Mouse (Mus musculus): ENCODE results near the gene Epas1.

Gene Epas1

DNA sequence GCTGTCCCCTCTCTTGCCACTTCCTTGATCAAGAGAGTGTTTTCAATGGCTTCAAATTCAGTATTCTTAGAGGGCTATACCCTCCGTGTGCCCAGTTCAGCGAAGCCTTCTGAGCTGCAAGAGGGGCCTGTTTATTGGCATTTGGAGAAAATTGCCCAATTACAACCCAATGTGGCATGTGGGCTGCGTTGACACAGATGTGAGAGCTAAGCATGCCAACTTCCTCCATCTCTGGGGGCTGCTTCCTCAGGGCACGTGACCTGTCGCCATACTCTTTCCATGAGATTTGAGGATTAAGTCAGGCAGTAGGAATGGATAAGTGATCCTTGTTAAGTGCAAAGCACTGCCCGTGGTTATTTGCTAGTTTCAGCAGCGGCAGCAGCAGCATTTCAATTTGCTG, 34.3 kb downstream of the Epas1 start:
- no peak for DNase-seq (ENCODE audit: low spot score in 2 of 2)

DNA sequence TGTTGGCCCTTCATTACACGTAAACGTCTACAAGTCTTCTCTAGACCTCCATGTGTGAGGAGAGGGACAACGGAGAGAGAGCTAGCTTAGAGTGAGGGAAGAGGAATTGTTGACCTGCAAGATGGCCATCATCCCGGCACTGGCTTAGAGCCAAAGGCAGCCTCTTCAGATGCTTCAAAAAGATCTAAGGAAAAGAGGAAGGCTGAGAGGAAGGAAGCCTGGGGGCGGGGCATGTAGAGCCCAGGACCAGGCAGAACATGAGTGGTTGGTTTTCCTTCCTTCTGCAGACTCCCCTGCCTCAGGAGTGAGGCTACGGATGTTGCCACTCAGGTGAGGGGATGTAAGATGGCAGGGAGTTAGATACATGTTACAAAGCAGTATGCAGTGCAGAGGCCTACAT, 34.8 kb downstream of the Epas1 start:
- no peak for DNase-seq (ENCODE audit: low spot score in 2 of 2)

DNA sequence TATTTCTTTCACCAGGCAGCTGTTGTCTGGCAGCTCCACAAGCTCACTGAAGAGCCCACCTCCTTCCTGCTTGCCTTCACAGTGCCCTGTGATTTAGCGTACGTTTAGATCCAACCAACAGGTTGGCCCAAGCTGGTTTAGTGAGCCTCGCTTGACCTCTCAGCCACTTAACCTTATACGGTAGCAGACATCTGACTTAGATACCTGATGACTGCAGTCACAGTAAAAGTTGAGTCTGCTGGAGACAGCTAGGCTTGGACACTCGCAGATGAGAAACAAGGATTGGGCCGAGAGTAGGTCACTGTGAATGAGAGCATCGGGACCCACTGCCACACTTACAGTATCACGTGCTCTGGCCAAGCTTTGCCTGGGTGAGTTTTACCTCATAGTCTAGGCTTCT, 38.4 kb downstream of the Epas1 start:
- DNase-seq (ENCODE audit: low spot score in 2 of 2) = no peak

DNA sequence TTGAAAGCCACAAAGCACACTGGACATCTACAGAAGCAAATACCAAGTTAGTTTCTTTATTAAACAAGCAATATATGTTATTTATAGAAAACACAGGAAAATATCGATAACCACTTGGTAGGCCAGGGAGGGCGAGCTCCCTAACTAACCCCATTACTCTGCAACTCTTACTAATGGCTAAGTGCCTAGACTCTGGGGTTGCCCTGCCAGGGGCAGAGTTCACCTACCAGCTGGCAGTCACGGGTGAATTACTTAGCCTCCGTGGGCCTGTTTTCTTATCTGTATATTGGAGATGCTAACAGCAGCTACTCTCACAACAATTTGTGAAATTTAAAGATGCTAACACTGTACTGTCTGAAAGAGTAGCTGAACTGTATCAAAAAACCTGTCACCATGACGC, 42.3 kb downstream of the Epas1 start:
- DNase-seq (ENCODE audit: low spot score in 2 of 2) = no peak

DNA sequence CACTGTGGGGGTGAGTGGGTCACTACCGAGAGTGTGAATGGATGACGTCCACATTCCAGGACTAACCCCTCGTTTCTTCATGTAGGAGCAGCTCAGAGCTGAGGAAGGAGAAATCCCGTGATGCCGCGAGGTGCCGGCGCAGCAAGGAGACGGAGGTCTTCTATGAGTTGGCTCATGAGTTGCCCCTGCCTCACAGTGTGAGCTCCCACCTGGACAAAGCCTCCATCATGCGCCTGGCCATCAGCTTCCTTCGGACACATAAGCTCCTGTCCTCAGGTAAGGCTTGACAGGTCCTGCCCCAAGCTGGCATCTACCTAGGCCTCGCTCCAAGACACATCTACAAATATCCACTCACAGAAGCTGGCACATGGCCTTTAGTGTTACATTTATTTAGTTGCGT, 43.5 kb downstream of the Epas1 start:
- DNase-seq (ENCODE audit: low spot score in 2 of 2) = no peak

GRCm38 (mm10) chr17:86798460-86798859, 45.0 kb downstream of the Epas1 start:
- DNase-seq (ENCODE audit: low spot score in 2 of 2) = no peak

- DNase-seq (ENCODE audit: low spot score in 2 of 2) = no peak
Observed at GRCm38 (mm10) chr17:86798951-86799350, 45.5 kb downstream of the Epas1 start.

GRCm38 (mm10) chr17:86800535-86800934, 47.0 kb downstream of the Epas1 start:
- no peak for DNase-seq (ENCODE audit: low spot score in 2 of 2)

DNA sequence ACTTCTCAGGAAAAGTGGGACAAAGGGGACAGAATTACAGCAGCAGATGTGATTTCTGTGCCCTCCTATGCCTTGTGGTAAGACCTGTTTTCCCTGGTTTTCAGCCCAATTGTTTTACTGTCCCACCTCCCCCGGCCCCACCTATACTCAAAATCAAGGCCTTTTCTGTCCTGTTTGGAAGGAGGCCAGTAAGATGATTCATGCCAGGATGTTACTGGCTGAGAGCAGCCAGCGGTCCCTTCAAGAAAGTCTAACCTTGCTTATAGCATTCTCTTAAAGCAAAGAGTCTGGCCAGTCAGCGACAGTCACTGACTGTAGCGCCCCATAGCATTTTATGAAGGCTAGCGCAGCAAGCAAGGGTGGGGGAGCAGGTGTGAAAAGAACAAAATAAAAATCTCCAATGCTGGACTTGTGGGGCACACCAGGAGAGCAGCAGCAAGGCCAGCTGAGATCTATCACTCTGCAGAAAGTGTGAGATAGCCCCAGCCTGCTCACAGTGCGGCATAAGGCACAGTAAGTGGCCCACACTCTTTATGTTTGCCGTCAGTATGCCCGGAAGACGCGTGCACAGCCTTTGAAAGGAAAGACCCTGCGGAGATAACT, 47.8 kb downstream of the Epas1 start:
- DNase-seq (ENCODE audit: low spot score in 2 of 2) = no peak

GRCm38 (mm10) chr17:86801876-86802275, 48.4 kb downstream of the Epas1 start:
- no peak for DNase-seq (ENCODE audit: low spot score in 2 of 2)

DNA sequence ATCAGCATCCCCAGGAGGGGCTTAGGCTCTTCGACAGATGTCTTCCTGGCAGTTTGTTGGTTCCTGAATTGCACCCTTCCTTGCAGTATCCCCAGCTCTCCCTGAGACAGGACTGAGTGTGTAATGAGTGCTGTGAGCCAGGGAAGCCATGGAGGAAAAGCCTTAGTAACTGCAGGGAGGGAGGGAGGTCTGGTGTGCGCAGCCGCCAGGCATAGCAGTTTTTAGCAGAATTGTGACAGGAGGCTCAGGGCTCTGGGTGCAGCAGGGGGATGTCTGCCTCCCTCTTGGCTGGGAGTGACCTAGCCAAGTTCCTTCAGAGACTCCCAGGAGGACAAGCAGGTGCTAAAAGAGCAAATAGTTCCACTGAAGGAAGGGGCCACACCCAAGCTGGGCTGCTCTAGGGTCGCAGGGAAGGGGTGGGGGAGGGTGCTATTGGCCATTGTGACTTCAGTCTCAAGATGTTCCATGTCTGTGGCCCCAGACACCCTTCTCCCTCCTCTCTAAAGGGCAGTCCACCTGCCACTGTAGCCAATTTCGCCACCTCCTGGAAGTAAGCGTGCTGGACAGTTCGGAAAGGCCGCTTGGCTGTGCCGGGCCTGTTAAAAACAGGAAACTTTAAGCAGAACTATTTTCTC, 49.0 kb downstream of the Epas1 start:
- DNase-seq (ENCODE audit: low spot score in 2 of 2) = no peak

GRCm38 (mm10) chr17:86803147-86803546, 49.6 kb downstream of the Epas1 start:
- no peak for DNase-seq (ENCODE audit: low spot score in 2 of 2)

- no peak for DNase-seq (ENCODE audit: low spot score in 2 of 2)
Observed at GRCm38 (mm10) chr17:86803653-86804052, 50.2 kb downstream of the Epas1 start.

- no peak for DNase-seq (ENCODE audit: low spot score in 2 of 2)
Observed at GRCm38 (mm10) chr17:86812029-86812428, 58.5 kb downstream of the Epas1 start.

- DNase-seq (ENCODE audit: low spot score in 2 of 2) = no peak
Observed at GRCm38 (mm10) chr17:86814320-86814719, 60.8 kb downstream of the Epas1 start.

DNA sequence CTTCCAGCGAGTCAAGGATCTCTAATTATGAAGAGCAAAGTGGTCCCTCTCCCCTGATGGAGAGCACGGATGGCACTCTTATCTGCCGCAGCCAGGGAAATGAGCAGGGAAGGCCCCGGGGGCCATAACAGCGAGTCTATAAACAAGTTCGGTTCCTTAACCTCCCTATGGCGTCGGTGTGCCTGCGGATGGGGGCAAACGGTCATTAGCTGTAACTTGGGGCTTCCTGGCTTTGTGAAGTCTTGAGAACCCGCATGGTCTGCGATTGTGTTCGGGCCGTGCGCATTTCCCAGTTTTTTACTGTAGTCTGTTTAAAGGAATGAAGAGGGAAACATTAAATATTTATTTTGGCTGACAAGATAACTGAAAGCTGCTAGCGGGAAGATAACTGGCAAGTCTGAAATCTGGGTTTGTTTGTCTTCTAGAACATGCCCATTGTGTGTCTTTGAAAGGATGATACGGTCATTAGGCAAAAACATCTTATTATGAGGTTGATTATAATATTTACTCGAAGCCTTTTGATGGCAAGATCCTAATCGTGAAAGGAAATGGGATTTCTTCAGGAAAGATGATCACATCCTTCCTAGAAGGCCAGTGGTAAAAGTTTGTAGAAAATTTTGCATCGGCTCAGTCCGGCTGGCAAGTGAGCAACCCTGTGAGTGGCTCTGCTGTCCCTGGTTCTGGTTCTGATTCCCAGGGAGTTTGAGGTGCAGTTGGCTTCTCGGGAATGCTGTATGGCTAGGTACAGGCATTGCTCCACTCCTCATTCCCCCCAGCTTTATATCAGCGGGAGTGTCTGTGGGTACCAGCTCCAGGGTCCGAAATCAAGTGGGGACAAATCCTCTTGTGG, 61.7 kb downstream of the Epas1 start:
- no peak for DNase-seq (ENCODE audit: low spot score in 2 of 2)

DNA sequence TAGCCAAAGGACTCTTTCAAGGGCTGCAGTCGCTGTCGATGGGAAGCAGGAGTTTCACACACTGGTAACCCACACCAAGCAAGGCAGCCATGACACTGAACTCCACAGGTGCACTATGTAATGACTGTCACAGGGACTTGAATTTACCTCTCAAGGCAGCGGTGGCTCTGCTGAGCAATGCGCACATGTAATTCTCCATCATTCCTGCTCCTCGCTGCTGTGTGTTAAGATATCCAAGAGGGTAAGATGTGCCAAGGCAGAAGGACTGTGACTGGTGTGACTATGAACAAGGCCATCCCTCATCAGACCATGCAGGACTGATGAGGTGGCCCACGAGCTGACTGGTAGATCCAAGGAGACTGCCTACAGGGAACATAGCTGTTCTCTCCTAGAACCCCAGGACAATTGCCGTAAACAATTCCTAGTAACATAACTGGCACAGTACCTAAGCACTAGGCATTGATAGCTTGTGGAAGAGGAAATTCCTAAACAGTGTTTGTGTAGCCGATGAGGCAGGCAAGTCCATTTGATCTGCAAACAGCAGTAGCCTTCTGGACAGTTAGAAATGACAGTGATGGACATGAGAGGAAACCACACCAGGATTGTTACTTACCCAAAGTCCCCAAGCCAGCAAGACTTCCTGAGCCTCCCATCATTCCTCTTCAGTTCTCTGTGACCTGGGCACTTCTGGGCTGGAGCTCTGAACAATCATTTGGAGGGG, 68.7 kb downstream of the Epas1 start:
- no peak for DNase-seq (ENCODE audit: low spot score in 2 of 2)

- peak in 1 of 2 experiments; percentile 57 for DNase-seq (ENCODE audit: low spot score in 2 of 2)
Observed at GRCm38 (mm10) chr17:86824502-86825162, 71.1 kb downstream of the Epas1 start.

GRCm38 (mm10) chr17:86825163-86825902, 71.8 kb downstream of the Epas1 start:
- peak in 1 of 2 experiments; percentile 50 for DNase-seq (ENCODE audit: low spot score in 2 of 2)

DNA sequence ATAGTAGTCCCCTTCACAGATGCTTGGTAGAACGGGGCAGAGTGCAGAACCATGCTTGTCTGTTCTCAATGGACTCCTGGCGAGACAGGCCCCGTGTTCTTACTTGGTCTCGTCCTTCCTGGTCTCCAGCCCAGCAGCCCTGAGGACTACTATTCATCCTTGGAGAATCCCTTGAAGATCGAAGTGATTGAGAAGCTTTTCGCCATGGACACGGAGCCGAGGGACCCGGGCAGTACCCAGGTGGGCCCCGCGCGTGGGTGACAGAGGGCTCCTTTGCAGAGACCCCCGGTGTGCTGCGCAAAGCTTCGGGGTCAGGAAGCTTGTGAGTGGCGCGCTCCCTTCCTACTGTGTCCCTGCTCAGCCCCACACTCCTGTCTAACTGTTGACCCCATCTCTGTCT, 72.9 kb downstream of the Epas1 start:
- peak in 1 of 2 experiments; percentile 59 for DNase-seq (ENCODE audit: low spot score in 2 of 2)
